Mouse (Mus musculus) neural tube, embryonic 11.5 days (tissue): ENCODE measurements around the gene Pim1. TPM values are rescaled to one million over a fixed set of nuclear protein-coding genes. Genes with fewer than 3 reads are reported as not detected.

Experiments
- ATAC-seq: fragments of 200-750 bp; cut with Nextera tagmentation; 2 replicates; pipeline ENCODE4 v1.8.0; 2017; ENCODE audit warnings: moderate number of reproducible peaks, mild to moderate bottlenecking, moderate TSS enrichment, moderate library complexity; ENCODE audit not compliant: insufficient read depth, low FRiP score, low TSS enrichment
- DNase-seq: peaks from one replicate; pipeline ENCODE4 v3.0.0-alpha.2; 2015; ENCODE audit warnings: low spot score
- H3K27ac ChIP-seq: fragments of 300-500 bp; sonication (generic); 2 replicates; pipeline ENCODE4 v1.5.1; 2014; ENCODE audit warnings: low read depth, mild to moderate bottlenecking, low read length
- H3K27me3 ChIP-seq: fragments of 300-500 bp; sonication (generic); 2 replicates; pipeline ENCODE4 v1.6.1; 2014; ENCODE audit warnings: mild to moderate bottlenecking, low read length, mixed read lengths; ENCODE audit not compliant: control insufficient read depth, insufficient read depth
- H3K36me3 ChIP-seq: fragments of 300-500 bp; sonication (generic); 2 replicates; pipeline ENCODE4 v1.6.1; 2014; ENCODE audit warnings: mild to moderate bottlenecking, low read length, moderate library complexity, mixed read lengths; ENCODE audit not compliant: control insufficient read depth, insufficient read depth
- H3K4me1 ChIP-seq: fragments of 300-500 bp; sonication (generic); 2 replicates; pipeline ENCODE4 v1.6.1; 2014; ENCODE audit warnings: low read length, mixed read lengths; ENCODE audit not compliant: control insufficient read depth, insufficient read depth
- H3K4me2 ChIP-seq: fragments of 300-500 bp; sonication (generic); 2 replicates; pipeline ENCODE4 v1.6.1; 2014; ENCODE audit warnings: low read depth, mild to moderate bottlenecking, moderate library complexity
- H3K4me3 ChIP-seq: fragments of 300-500 bp; sonication (generic); 2 replicates; pipeline ENCODE4 v1.5.1; 2014; ENCODE audit warnings: low read depth, low read length
- H3K9ac ChIP-seq: fragments of 300-500 bp; sonication (generic); 2 replicates; pipeline ENCODE4 v1.6.1; 2014; ENCODE audit warnings: mild to moderate bottlenecking, low read length
- H3K9me3 ChIP-seq: fragments of 300-500 bp; sonication (generic); 2 replicates; pipeline ENCODE4 v1.6.1; 2016; ENCODE audit warnings: low read length; ENCODE audit not compliant: control insufficient read depth
- WGBS: fragments of 180-500 bp; shearing (Covaris S2); extraction: QIAGEN DNeasy Blood & Tissue Kit; methylation state at CpG from one replicate; pipeline ENCODE4 v1.1.7; 2014; 5-methylcytosine and 5-hydroxymethylcytosine counted together
- polyA plus RNA-seq: library from polyadenylated mRNA; unstranded; fragments of >200 nt; fragmentation: Nextera tagmentation; extraction: Ambion mirVana; gene quantifications from 2 replicates; pipeline ENCODE4 v1.2.1, GENCODE M21; 2014

The Pim1 gene
- polyA plus RNA-seq, 1 experiment from 2014 or later = 23.1 TPM

GRCm38 (mm10) chr17:29476461-29476860 is 14.1 kb upstream of the Pim1 start:
- DNase-seq (no peak), ATAC-seq (no peak)
- Histone ChIP-seq H3K4me1 (no peaks in the 10 kb centered on the region), H3K36me3 (no peaks in the 10 kb centered on the region), H3K4me3 (no peak overlapping the region), H3K4me2 (no peak overlapping the region), H3K27ac (no peak overlapping the region), H3K9ac (no peak overlapping the region), H3K9me3 (no peaks in the 10 kb centered on the region), H3K27me3 (no peaks in the 10 kb centered on the region)
- 80% methylated on average over 4 of the region's 4 CpGs for WGBS

DNA sequence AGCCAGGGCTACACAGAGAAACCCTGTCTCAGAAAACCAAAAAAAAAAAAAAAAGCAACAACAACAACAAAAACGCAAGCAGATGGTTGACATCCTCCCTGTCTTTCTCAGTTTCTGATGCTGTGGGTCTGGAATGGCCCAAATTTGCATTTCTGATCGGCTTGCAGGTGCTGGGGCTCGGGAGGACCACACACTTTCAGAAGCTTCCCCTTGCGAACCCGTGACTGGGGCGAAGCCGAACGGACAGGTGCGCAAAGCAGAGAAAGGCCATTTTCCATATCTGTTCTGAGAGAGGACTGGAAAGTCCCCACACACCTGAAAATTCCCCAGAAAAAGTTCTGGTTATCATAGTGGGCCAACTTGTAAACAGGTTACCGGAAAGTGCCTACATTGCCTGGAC is 13.2 kb upstream of the Pim1 start:
- no peaks in the 10 kb centered on the region for H3K4me1 ChIP-seq
- H3K27me3 ChIP-seq = no peaks in the 10 kb centered on the region
- no peak overlapping the region for H3K27ac ChIP-seq
- no peaks in the 10 kb centered on the region for H3K9me3 ChIP-seq
- no peak overlapping the region for H3K4me2 ChIP-seq
- no peak overlapping the region for H3K4me3 ChIP-seq
- ATAC-seq = no peak
- DNase-seq = no peak
- H3K9ac ChIP-seq = no peak overlapping the region
- WGBS = 87% methylated on average over 10 of the region's 10 CpGs
- H3K36me3 ChIP-seq = no peaks in the 10 kb centered on the region

- no peaks in the 10 kb centered on the region for H3K36me3 ChIP-seq
- no peaks in the 10 kb centered on the region for H3K4me1 ChIP-seq
- no peak overlapping the region for H3K27ac ChIP-seq
- H3K9me3 ChIP-seq = no peaks in the 10 kb centered on the region
- no peak overlapping the region for H3K9ac ChIP-seq
- no peak overlapping the region for H3K4me2 ChIP-seq
- H3K27me3 ChIP-seq = no peaks in the 10 kb centered on the region
- WGBS = 90% methylated on average over 4 of the region's 4 CpGs
- no peak for ATAC-seq
- DNase-seq = no peak
- H3K4me3 ChIP-seq = no peak overlapping the region
Observed at GRCm38 (mm10) chr17:29478271-29478670, 12.3 kb upstream of the Pim1 start.

DNA sequence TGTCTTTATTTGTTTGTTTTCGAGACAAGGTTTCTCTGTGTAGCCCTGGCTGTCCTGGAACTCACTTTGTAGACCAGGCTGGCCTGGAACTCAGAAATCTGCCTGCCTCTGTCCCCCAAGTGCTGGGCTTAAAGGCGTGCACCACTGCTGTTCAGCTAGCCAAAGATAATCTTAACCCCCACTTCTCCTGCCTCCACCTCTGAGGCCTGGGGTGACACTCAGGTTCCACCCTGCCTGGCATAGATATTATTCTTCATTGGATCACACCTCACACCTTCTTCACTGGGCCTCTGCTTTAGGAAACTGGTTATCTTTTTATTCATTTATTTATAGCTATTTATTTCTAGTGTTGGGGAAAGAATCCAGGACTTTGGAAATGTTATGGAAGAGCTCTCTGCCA is 10.3 kb upstream of the Pim1 start:
- Histone ChIP-seq H3K27ac (no peak overlapping the region), H3K4me1 (no peaks in the 10 kb centered on the region), H3K36me3 (no peaks in the 10 kb centered on the region), H3K27me3 (no peaks in the 10 kb centered on the region), H3K4me3 (no peak overlapping the region), H3K9me3 (no peaks in the 10 kb centered on the region), H3K4me2 (no peak overlapping the region), H3K9ac (no peak overlapping the region)
- WGBS = 83% methylated on average over 2 of the region's 2 CpGs
- no peak for DNase-seq
- no peak for ATAC-seq

- H3K27me3 ChIP-seq = no peaks in the 10 kb centered on the region
- H3K4me3 ChIP-seq = no peak overlapping the region
- no peaks in the 10 kb centered on the region for H3K4me1 ChIP-seq
- no peak overlapping the region for H3K9ac ChIP-seq
- H3K36me3 ChIP-seq = no peaks in the 10 kb centered on the region
- H3K27ac ChIP-seq = no peak overlapping the region
- H3K4me2 ChIP-seq = no peak overlapping the region
- 88% methylated on average over 7 of the region's 7 CpGs for WGBS
- ATAC-seq = no peak
- no peak for DNase-seq
- H3K9me3 ChIP-seq = no peaks in the 10 kb centered on the region
Observed at GRCm38 (mm10) chr17:29482632-29483031, 7.9 kb upstream of the Pim1 start.

- ATAC-seq (no peak), DNase-seq (no peak)
- H3K27ac ChIP-seq = no peak overlapping the region
- H3K27me3 ChIP-seq = no peaks in the 10 kb centered on the region
- H3K4me1 ChIP-seq = no peaks in the 10 kb centered on the region
- H3K9ac ChIP-seq = no peak overlapping the region
- WGBS = 97% methylated on average over 2 of the region's 2 CpGs
- no peaks in the 10 kb centered on the region for H3K9me3 ChIP-seq
- no peaks in the 10 kb centered on the region for H3K36me3 ChIP-seq
- H3K4me3 ChIP-seq = no peak overlapping the region
- H3K4me2 ChIP-seq = no peak overlapping the region
Observed at GRCm38 (mm10) chr17:29483282-29483681, 7.3 kb upstream of the Pim1 start.

DNA sequence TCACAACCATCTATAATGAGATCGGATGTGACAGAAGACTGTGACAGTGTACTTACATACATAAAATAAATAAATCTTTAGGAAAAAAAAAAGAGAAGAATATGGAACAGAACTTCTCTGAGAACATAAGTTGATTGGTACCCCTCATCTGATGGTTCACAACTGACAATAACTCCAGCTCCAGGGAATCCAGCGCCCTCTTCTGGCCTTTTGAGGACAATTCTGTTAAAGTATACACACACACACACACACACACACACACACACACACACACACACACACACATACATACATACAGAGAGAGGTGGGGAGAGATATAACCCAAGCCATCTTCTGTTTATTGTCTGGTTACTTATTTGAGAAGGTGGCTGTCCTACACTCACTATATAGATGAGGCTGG is 6.1 kb upstream of the Pim1 start:
- Histone ChIP-seq H3K4me3 (no peak overlapping the region), H3K4me2 (no peak overlapping the region), H3K9me3 (no peaks in the 10 kb centered on the region), H3K4me1 (peaks cover 6% of the 10 kb centered on the region; the same call in 1 of the 2 replicates), H3K9ac (no peak overlapping the region), H3K27ac (no peak overlapping the region), H3K27me3 (no peaks in the 10 kb centered on the region), H3K36me3 (no peaks in the 10 kb centered on the region)
- ATAC-seq = no peak
- WGBS = 85% methylated on average over 2 of the region's 2 CpGs
- no peak for DNase-seq

GRCm38 (mm10) chr17:29485336-29486233 is 5.0 kb upstream of the Pim1 start:
- Histone ChIP-seq H3K4me3 (no peak overlapping the region), H3K36me3 (no peaks in the 10 kb centered on the region), H3K27ac (no peak overlapping the region), H3K4me2 (no peak overlapping the region), H3K9ac (no peak overlapping the region), H3K9me3 (no peaks in the 10 kb centered on the region), H3K27me3 (no peaks in the 10 kb centered on the region), H3K4me1 (peaks cover 6% of the 10 kb centered on the region; the same call in 1 of the 2 replicates)
- DNase-seq (no peak), ATAC-seq (no peak)
- 81% methylated on average over 3 of the region's 3 CpGs for WGBS
